Mouse (Mus musculus) heart, adult 2 months (tissue): ENCODE data around the gene Gm16223.

Source experiments
- CTCF ChIP-seq: fragments of 200-600 bp; IDR thresholded peaks from 2 replicates; pipeline ENCODE4 v1.8.1; 2022; ENCODE audit warnings: antibody characterized with exemption, mild to moderate bottlenecking, moderate library complexity
- EP300 ChIP-seq: fragments of 200-500 bp; IDR thresholded peaks from 2 replicates; pipeline ENCODE4 v1.6.1; 2011; ENCODE audit warnings: low read depth, low read length, control low read depth; ENCODE audit not compliant: insufficient read depth

GRCm38 (mm10) chr5:42228631-42229030 lies 160.9 kb downstream of the Gm16223 start:
- TF ChIP-seq CTCF: no peak
- no peak for TF ChIP-seq EP300
